Mouse (Mus musculus) megakaryocyte, embryonic 14.5 days (primary cell): ENCODE results near the gene Helb.

Experiments used
- FLI1 ChIP-seq: IDR thresholded peaks from 2 replicates; pipeline ENCODE4 v1.6.1; 2012; ENCODE audit warnings: low read length, inconsistent platforms, mixed read lengths
- GATA1 ChIP-seq: IDR thresholded peaks from 3 replicates; pipeline ENCODE4 v1.6.1; 2012; ENCODE audit warnings: mixed read lengths, low read length, inconsistent platforms, borderline replicate concordance

- TF ChIP-seq FLI1 (no peak), GATA1 (no peak)
These were observed 1.2 kb upstream of the Helb start for GRCm38 (mm10) chr10:120113980-120114379.
